Mouse (Mus musculus) small intestine, adult 2 months (tissue): Measurements from ENCODE around the gene Uvrag.

Source experiments
- CTCF ChIP-seq: fragments of 200-500 bp; IDR thresholded peaks from 2 replicates; pipeline ENCODE4 v1.5.1; 2012; ENCODE audit warnings: low read depth, mild to moderate bottlenecking, control low read depth, inconsistent platforms, low read length, moderate library complexity, mixed read lengths; ENCODE audit not compliant: insufficient replicate concordance, insufficient read length; ENCODE audit errors: extremely low read depth
- POLR2A ChIP-seq: fragments of 200-500 bp; IDR thresholded peaks from 2 replicates; pipeline ENCODE4 v1.6.1; 2012; ENCODE audit warnings: low read depth, mild to moderate bottlenecking, control low read depth, inconsistent platforms, low read length, moderate library complexity

GRCm38 (mm10) chr7:98887811-98888261 is 253.1 kb downstream of the Uvrag start:
- no peak for TF ChIP-seq CTCF
- no peak for TF ChIP-seq POLR2A
